Mouse (Mus musculus) stomach, embryonic 15.5 days (tissue): ENCODE data around the gene Gm9945. TPM values are rescaled to one million over a fixed set of nuclear protein-coding genes. Genes with fewer than 3 reads are reported as not detected.
A peak's percentile ranks its signal among the peaks of the same experiment; 100 is the strongest.

ENCODE experiments used
- ATAC-seq: fragments of 200-750 bp; cut with Nextera tagmentation; 2 replicates; pipeline ENCODE4 v1.8.0; 2017; ENCODE audit warnings: low read depth, moderate number of reproducible peaks, moderate TSS enrichment; ENCODE audit not compliant: insufficient read depth, low FRiP score
- H3K27ac ChIP-seq: fragments of 300-500 bp; sonication (generic); 2 replicates; pipeline ENCODE4 v1.5.1; 2015; ENCODE audit warnings: mild to moderate bottlenecking, inconsistent platforms
- H3K27me3 ChIP-seq: fragments of 300-500 bp; sonication (generic); replicated peaks from 2 replicates; pipeline ENCODE4 v1.6.1; 2015; ENCODE audit warnings: inconsistent platforms
- H3K36me3 ChIP-seq: fragments of 300-500 bp; sonication (generic); 2 replicates; pipeline ENCODE4 v1.6.1; 2015; ENCODE audit warnings: inconsistent platforms
- H3K4me1 ChIP-seq: fragments of 300-500 bp; sonication (generic); 2 replicates; pipeline ENCODE4 v1.6.1; 2015; ENCODE audit warnings: inconsistent platforms
- H3K4me2 ChIP-seq: fragments of 300-500 bp; sonication (generic); 2 replicates; pipeline ENCODE4 v1.6.1; 2015; ENCODE audit warnings: mild to moderate bottlenecking, inconsistent platforms
- H3K4me3 ChIP-seq: fragments of 300-500 bp; sonication (generic); replicated peaks from 2 replicates; pipeline ENCODE4 v1.5.1; 2015; ENCODE audit warnings: inconsistent platforms
- H3K9ac ChIP-seq: fragments of 300-500 bp; sonication (generic); 2 replicates; pipeline ENCODE4 v1.6.1; 2015; ENCODE audit warnings: inconsistent platforms
- H3K9me3 ChIP-seq: fragments of 300-500 bp; sonication (generic); 2 replicates; pipeline ENCODE4 v1.6.1; 2016; ENCODE audit warnings: inconsistent platforms
- WGBS: fragments of 180-500 bp; shearing (Covaris S2); methylation state at CpG from one replicate; pipeline ENCODE4 v1.1.7; 2015; 5-methylcytosine and 5-hydroxymethylcytosine counted together
- polyA plus RNA-seq: library from polyadenylated mRNA; unstranded; fragments of >200 nt; fragmentation: Nextera tagmentation; extraction: Ambion mirVana; gene quantifications from 2 replicates; pipeline ENCODE4 v1.2.1, GENCODE M21; 2015

The Gm9945 gene
- polyA plus RNA-seq, 1 experiment from 2014 or later: not detected

- H3K9ac ChIP-seq: peak within 1 kb of the TSS; percentile 62
- peak within 1 kb of the TSS; percentile 82 for H3K4me3 ChIP-seq
- no peaks in the 10 kb centered on the region for H3K9me3 ChIP-seq
- H3K4me1 ChIP-seq: peaks cover 23% of the 10 kb centered on the region
- peak; percentile 73 for ATAC-seq
- peak within 1 kb of the TSS; percentile 87 for H3K27ac ChIP-seq
- H3K4me2 ChIP-seq: peak within 1 kb of the TSS; percentile 66
- H3K27me3 ChIP-seq: no peaks in the 10 kb centered on the region
- 6% methylated on average over 74 of the region's 79 CpGs for WGBS
- H3K36me3 ChIP-seq: no peaks in the 10 kb centered on the region
Measured at GRCm38 (mm10) chr11:53519207-53520121, 39.5 kb downstream of the Gm9945 start, which contains the start of gene Sept8. TSS of gene Sept8 (plus strand) at chr11:53519257.

GRCm38 (mm10) chr11:53520122-53520978, 40.4 kb downstream of the Gm9945 start:
- peak; percentile 74 for ATAC-seq
- Histone ChIP-seq H3K36me3 (no peaks in the 10 kb centered on the region), H3K4me1 (peaks cover 23% of the 10 kb centered on the region), H3K27ac (peak overlapping the region; percentile 87), H3K4me2 (peak overlapping the region; percentile 66), H3K9ac (peak overlapping the region; percentile 62), H3K4me3 (peak overlapping the region; percentile 82), H3K27me3 (no peaks in the 10 kb centered on the region), H3K9me3 (no peaks in the 10 kb centered on the region)
- WGBS: 2% methylated on average over 24 of the region's 24 CpGs

GRCm38 (mm10) chr11:53521120-53521820, 41.3 kb downstream of the Gm9945 start:
- Histone ChIP-seq H3K4me2 (peak overlapping the region; percentile 66), H3K27me3 (no peaks in the 10 kb centered on the region), H3K27ac (peak overlapping the region; percentile 87), H3K4me3 (peak overlapping the region; percentile 82), H3K36me3 (no peaks in the 10 kb centered on the region), H3K4me1 (peaks cover 27% of the 10 kb centered on the region), H3K9ac (no peak overlapping the region), H3K9me3 (no peaks in the 10 kb centered on the region)
- WGBS: 31% methylated on average over 16 of the region's 16 CpGs
- no peak for ATAC-seq

GRCm38 (mm10) chr11:53521821-53522131, 41.8 kb downstream of the Gm9945 start:
- Histone ChIP-seq H3K36me3 (no peaks in the 10 kb centered on the region), H3K4me2 (peak overlapping the region; percentile 66), H3K27ac (peak overlapping the region; percentile 87; the same call in 1 of the 2 replicates), H3K9ac (no peak overlapping the region), H3K27me3 (no peaks in the 10 kb centered on the region), H3K9me3 (no peaks in the 10 kb centered on the region), H3K4me3 (peak overlapping the region; percentile 82), H3K4me1 (peaks cover 27% of the 10 kb centered on the region)
- ATAC-seq: no peak
- 70% methylated on average over 7 of the region's 7 CpGs for WGBS

GRCm38 (mm10) chr11:53522362-53522761, 42.4 kb downstream of the Gm9945 start:
- H3K9me3 ChIP-seq: no peaks in the 10 kb centered on the region
- no peak overlapping the region for H3K4me3 ChIP-seq
- no peak overlapping the region for H3K27ac ChIP-seq
- H3K36me3 ChIP-seq: no peaks in the 10 kb centered on the region
- no peaks in the 10 kb centered on the region for H3K27me3 ChIP-seq
- no peak overlapping the region for H3K4me2 ChIP-seq
- H3K4me1 ChIP-seq: peaks cover 27% of the 10 kb centered on the region
- 89% methylated on average over 3 of the region's 3 CpGs for WGBS
- H3K9ac ChIP-seq: no peak overlapping the region
- no peak for ATAC-seq

GRCm38 (mm10) chr11:53522930-53523329, 43.0 kb downstream of the Gm9945 start:
- 44% methylated on average over 9 of the region's 9 CpGs for WGBS
- ATAC-seq: no peak
- Histone ChIP-seq H3K9me3 (no peaks in the 10 kb centered on the region), H3K4me2 (no peak overlapping the region), H3K4me1 (peaks cover 29% of the 10 kb centered on the region), H3K36me3 (no peaks in the 10 kb centered on the region), H3K4me3 (no peak overlapping the region), H3K27ac (no peak overlapping the region), H3K9ac (no peak overlapping the region), H3K27me3 (no peaks in the 10 kb centered on the region)

GRCm38 (mm10) chr11:53523545-53524405, 43.8 kb downstream of the Gm9945 start:
- H3K27ac ChIP-seq: no peak overlapping the region
- H3K4me3 ChIP-seq: no peak overlapping the region
- WGBS: 78% methylated on average over 14 of the region's 14 CpGs
- H3K9me3 ChIP-seq: no peaks in the 10 kb centered on the region
- peaks cover 35% of the 10 kb centered on the region for H3K4me1 ChIP-seq
- H3K4me2 ChIP-seq: no peak overlapping the region
- H3K36me3 ChIP-seq: no peaks in the 10 kb centered on the region
- ATAC-seq: no peak
- H3K27me3 ChIP-seq: no peaks in the 10 kb centered on the region
- H3K9ac ChIP-seq: no peak overlapping the region

GRCm38 (mm10) chr11:53524905-53525304, 44.9 kb downstream of the Gm9945 start:
- no peaks in the 10 kb centered on the region for H3K27me3 ChIP-seq
- H3K4me3 ChIP-seq: no peak overlapping the region
- H3K9ac ChIP-seq: no peak overlapping the region
- H3K27ac ChIP-seq: no peak overlapping the region
- no peaks in the 10 kb centered on the region for H3K9me3 ChIP-seq
- no peak for ATAC-seq
- no peak overlapping the region for H3K4me2 ChIP-seq
- 74% methylated on average over 6 of the region's 6 CpGs for WGBS
- no peaks in the 10 kb centered on the region for H3K36me3 ChIP-seq
- H3K4me1 ChIP-seq: peaks cover 41% of the 10 kb centered on the region

- Histone ChIP-seq H3K9ac (no peak overlapping the region), H3K4me3 (no peak overlapping the region), H3K9me3 (no peaks in the 10 kb centered on the region), H3K4me2 (no peak overlapping the region), H3K36me3 (no peaks in the 10 kb centered on the region), H3K27me3 (no peaks in the 10 kb centered on the region), H3K27ac (no peak overlapping the region), H3K4me1 (peaks cover 38% of the 10 kb centered on the region)
- no peak for ATAC-seq
- WGBS: 53% methylated on average over 4 of the region's 4 CpGs
Measured at GRCm38 (mm10) chr11:53525461-53525860, 45.5 kb downstream of the Gm9945 start.

- Histone ChIP-seq H3K9ac (no peak overlapping the region), H3K27ac (peak overlapping the region; percentile 8; the same call in 1 of the 2 replicates), H3K4me2 (no peak overlapping the region), H3K9me3 (no peaks in the 10 kb centered on the region), H3K4me1 (peaks cover 18% of the 10 kb centered on the region), H3K36me3 (peaks cover 2% of the 10 kb centered on the region; the same call in 1 of the 2 replicates), H3K27me3 (no peaks in the 10 kb centered on the region), H3K4me3 (no peak overlapping the region)
- ATAC-seq: no peak
- WGBS: 64% methylated on average over 9 of the region's 9 CpGs
Measured at GRCm38 (mm10) chr11:53528397-53529252, 48.7 kb downstream of the Gm9945 start.
